Mouse (Mus musculus): ENCODE data around the gene Prlhr. TPM values are rescaled to one million over a fixed set of nuclear protein-coding genes. Genes with fewer than 3 reads are reported as not detected.

Gene Prlhr
- polyA plus RNA-seq (2012; ENCODE audit: low replicate concordance), result not detected in 2 replicates

GRCm38 (mm10) chr19:60468254-60468762 lies at the start of gene Prlhr:
Prlhr (minus strand) TSS chr19:60468304.

Other genes with a start within 250 kb of the Prlhr start
- gene Fam204a, start 241.6 kb downstream of the Prlhr start, polyA plus RNA-seq (2012; ENCODE audit: low replicate concordance), result 4.4 and 6.0 TPM in 2 replicates
- 27.4 and 45.2 TPM in 2 replicates for gene Cacul1, start 112.7 kb upstream of the Prlhr start, polyA plus RNA-seq (2012; ENCODE audit: low replicate concordance)

Measured in leukemia stem cell, adult 10-12 weeks (primary cell).